In the genomic region with DNA sequence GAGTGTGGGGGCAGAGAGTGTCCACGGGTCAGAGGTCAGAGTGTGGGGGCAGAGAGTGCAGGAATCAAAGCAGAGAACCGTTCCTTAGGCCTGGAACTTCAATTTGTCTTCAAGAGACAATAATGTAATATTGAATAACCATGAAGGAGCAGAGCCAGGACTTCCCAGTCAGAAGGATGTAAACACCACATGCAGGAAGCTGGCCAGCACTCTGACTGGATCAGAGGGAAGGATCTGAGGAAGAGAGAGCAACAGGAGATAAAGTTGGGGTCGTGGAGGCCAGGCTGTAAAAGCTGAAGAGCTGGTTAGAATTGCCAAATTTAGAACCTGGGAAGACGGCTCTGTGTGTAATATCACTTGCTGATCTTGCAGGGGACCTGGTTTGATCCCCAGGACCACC, we compare ENCODE assay signal across 14 mouse cellular contexts.
"Had no signal": no experiment of that assay in that cellular context is flagged by ENCODE, and none has a peak within 500 bp of the region (broad histone marks: within the 10 kb centered on the region; RNA-seq: fewer than 3 reads in every experiment).

No protein-coding gene starts in this region.

- H3K27ac ChIP-seq: limb, embryonic 15.5 days; liver, embryonic 13.5 days; midbrain, embryonic 12.5 days; neural tube, embryonic 13.5 days; stomach, embryonic 15.5 days had no signal

- H3K4me3 ChIP-seq: limb, embryonic 15.5 days; liver, embryonic 13.5 days; midbrain, embryonic 12.5 days; neural tube, embryonic 13.5 days; stomach, embryonic 15.5 days had no signal

- H3K9me3 ChIP-seq: limb, embryonic 15.5 days; liver, embryonic 13.5 days; midbrain, embryonic 12.5 days; neural tube, embryonic 13.5 days; stomach, embryonic 15.5 days had no signal

- H3K36me3 ChIP-seq: limb, embryonic 15.5 days; liver, embryonic 13.5 days; midbrain, embryonic 12.5 days; neural tube, embryonic 13.5 days; stomach, embryonic 15.5 days had no signal

- DNase-seq: kidney, adult 8-10 months; kidney, postnatal 25 days; layer of hippocampus, postnatal 36 days; liver, embryonic 13.5 days; lung, adult 18-20 months; lung, postnatal 14 days; right cerebral cortex, postnatal 14 days; thymus, adult 2 months; thymus, postnatal 25 days had no signal

- H3K27me3 ChIP-seq: limb, embryonic 15.5 days; liver, embryonic 13.5 days; midbrain, embryonic 12.5 days; neural tube, embryonic 13.5 days; stomach, embryonic 15.5 days had no signal

- ATAC-seq: midbrain, embryonic 16.5 days had no signal

- H3K9ac ChIP-seq: limb, embryonic 15.5 days; liver, embryonic 13.5 days; midbrain, embryonic 12.5 days; neural tube, embryonic 13.5 days; stomach, embryonic 15.5 days had no signal

- H3K4me2 ChIP-seq: limb, embryonic 15.5 days; liver, embryonic 13.5 days; midbrain, embryonic 12.5 days; neural tube, embryonic 13.5 days; stomach, embryonic 15.5 days had no signal
